Comparison of ENCODE assay signal across 1 mouse cellular context in the genomic region with DNA sequence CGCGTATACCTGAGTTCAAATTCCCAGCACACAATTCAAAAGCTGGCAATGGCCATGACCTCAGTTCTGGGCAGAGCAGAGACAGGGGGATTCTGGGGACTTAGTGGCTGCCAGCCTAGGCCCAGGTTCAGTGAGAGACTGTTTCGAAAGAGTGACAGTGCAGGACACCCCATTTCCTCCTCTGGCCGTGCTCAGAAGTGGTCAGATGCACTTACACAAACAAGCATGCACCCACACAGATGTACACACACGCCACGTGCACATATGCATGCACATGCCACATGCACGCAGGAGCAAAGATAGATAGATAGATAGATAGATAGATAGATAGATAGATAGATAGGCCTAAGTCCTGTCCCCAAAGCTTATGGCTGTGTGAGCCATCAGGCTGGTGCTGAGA.
TF ChIP-seq lines count a peak whose summit lies in the region.

No protein-coding gene starts in this region.

TF ChIP-seq in CH12.LX, 34 proteins besides CTCF, POLR2A, EP300 and RAD21 (continued from another document):
- TF ChIP-seq ETS1 (conservative IDR thresholded peaks at IDR 0.05; ENCODE audit: low read depth, low read length) (peak; percentile 21; the same call in 1 of the 2 replicates), HCFC1 (IDR thresholded peaks at IDR 0.05; ENCODE audit: low read depth, low read length) (no peak), ELF1 (IDR thresholded peaks at IDR 0.05; ENCODE audit: low read depth, low read length) (no peak), MYC (IDR thresholded peaks at IDR 0.05; ENCODE audit: low read depth, low read length) (0 out of 2 replicates have a peak, but pooled peaks have one; percentile 23), E2F4 (IDR thresholded peaks at IDR 0.05; ENCODE audit: insufficient replicate concordance, low read depth, low read length) (no peak)
